Mouse (Mus musculus): Measurements from ENCODE around the gene Elmo1.

Elmo1 gene

GRCm38 (mm10) chr13:20404530-20404929, 314.1 kb downstream of the Elmo1 start:
- no peak for DNase-seq

GRCm38 (mm10) chr13:20406470-20407213, 316.2 kb downstream of the Elmo1 start:
- no peak for DNase-seq

- DNase-seq: peak; percentile 17 to 30
These were observed 320.1 kb downstream of the Elmo1 start for GRCm38 (mm10) chr13:20410306-20411101.

GRCm38 (mm10) chr13:20416691-20417660, 326.6 kb downstream of the Elmo1 start:
- DNase-seq: no peak

- peak; percentile 9 to 15 for DNase-seq
These were observed 340.6 kb downstream of the Elmo1 start for GRCm38 (mm10) chr13:20430998-20431397.

GRCm38 (mm10) chr13:20433221-20433858, 342.9 kb downstream of the Elmo1 start:
- DNase-seq: no peak

- peak in 1 of 2 experiments; percentile 32 for DNase-seq
These were observed 343.7 kb downstream of the Elmo1 start for GRCm38 (mm10) chr13:20434071-20434470.

- no peak for DNase-seq
These were observed 349.1 kb downstream of the Elmo1 start for GRCm38 (mm10) chr13:20439488-20439887.

- DNase-seq: no peak
These were observed 360.5 kb downstream of the Elmo1 start for GRCm38 (mm10) chr13:20450831-20451353.

- DNase-seq: no peak
These were observed 364.0 kb downstream of the Elmo1 start for GRCm38 (mm10) chr13:20454357-20454756.

GRCm38 (mm10) chr13:20460096-20460495, 369.7 kb downstream of the Elmo1 start:
- peak in 1 of 2 experiments; percentile 39 for DNase-seq

GRCm38 (mm10) chr13:20461616-20462015, 371.2 kb downstream of the Elmo1 start:
- DNase-seq: peak; percentile 71 to 89

- no peak for DNase-seq
These were observed 373.8 kb downstream of the Elmo1 start for GRCm38 (mm10) chr13:20464161-20464560.

- no peak for DNase-seq
These were observed 377.0 kb downstream of the Elmo1 start for GRCm38 (mm10) chr13:20467381-20467780.

- peak; percentile 94 to 95 for DNase-seq
These were observed 381.3 kb downstream of the Elmo1 start for GRCm38 (mm10) chr13:20471732-20472131.

GRCm38 (mm10) chr13:20472301-20472831, 382.0 kb downstream of the Elmo1 start:
- DNase-seq: peak; percentile 74 to 77

GRCm38 (mm10) chr13:20472891-20473539, 382.6 kb downstream of the Elmo1 start:
- DNase-seq: peak; percentile 72 to 82

GRCm38 (mm10) chr13:20473641-20474078, 383.3 kb downstream of the Elmo1 start:
- DNase-seq: peak; percentile 35 to 53

- DNase-seq: no peak
These were observed 384.2 kb downstream of the Elmo1 start for GRCm38 (mm10) chr13:20474600-20474999.

- DNase-seq: no peak
These were observed 391.4 kb downstream of the Elmo1 start for GRCm38 (mm10) chr13:20481805-20482204.

- peak in 1 of 2 experiments; percentile 51 for DNase-seq
These were observed 398.7 kb downstream of the Elmo1 start for GRCm38 (mm10) chr13:20489110-20489509.
